Mouse (Mus musculus) thymus, postnatal 4 days (tissue): ENCODE results near the gene Car1.
"Not testable (repeated sequence)": the region's sequence is repeated elsewhere in the genome, so short reads cannot be mapped to it uniquely, and the experiment has no call there.

Source experiments
- DNase-seq: peaks from one replicate; pipeline ENCODE4 v3.0.0; 2021

Gene Car1

GRCm38 (mm10) chr3:14782365-14782764 is 25.8 kb downstream of the Car1 start:
- DNase-seq, result not testable (repeated sequence)

GRCm38 (mm10) chr3:14780212-14780611 is 28.0 kb downstream of the Car1 start:
- no peak for DNase-seq

GRCm38 (mm10) chr3:14776497-14777162 is 31.5 kb downstream of the Car1 start:
- not testable (repeated sequence) for DNase-seq

- not testable (repeated sequence) for DNase-seq
Observed at GRCm38 (mm10) chr3:14774539-14774938, 33.6 kb downstream of the Car1 start.

GRCm38 (mm10) chr3:14772473-14772872 is 35.7 kb downstream of the Car1 start:
- not testable (repeated sequence) for DNase-seq

- no peak for DNase-seq
Observed at GRCm38 (mm10) chr3:14764755-14765566, 43.2 kb downstream of the Car1 start.

- no peak for DNase-seq
Observed at GRCm38 (mm10) chr3:14755716-14756115, 52.5 kb downstream of the Car1 start.

- no peak for DNase-seq
Observed at GRCm38 (mm10) chr3:14746041-14746440, 62.1 kb downstream of the Car1 start.

- no peak for DNase-seq
Observed at GRCm38 (mm10) chr3:14738261-14738660, 69.9 kb downstream of the Car1 start.

- DNase-seq, result not testable (repeated sequence)
Observed at GRCm38 (mm10) chr3:14727496-14727895, 80.7 kb downstream of the Car1 start.

GRCm38 (mm10) chr3:14725462-14725861 is 82.7 kb downstream of the Car1 start:
- DNase-seq, result not testable (repeated sequence)
